Mouse (Mus musculus) ovary, postnatal 14 days (tissue): ENCODE measurements around the gene Kif3b.
A peak's percentile ranks its signal among the peaks of the same experiment; 100 is the strongest.
"Not testable (repeated sequence)": the region's sequence is repeated elsewhere in the genome, so short reads cannot be mapped to it uniquely, and the experiment has no call there.

ENCODE experiments used
- DNase-seq: peaks from one replicate; pipeline ENCODE4 v3.0.0; 2022; ENCODE audit warnings: low spot score

Kif3b gene

GRCm38 (mm10) chr2:153346221-153347182 lies 55.3 kb downstream of the Kif3b start:
- DNase-seq: peak; percentile 38

GRCm38 (mm10) chr2:153347183-153347781 lies 56.1 kb downstream of the Kif3b start:
- no peak for DNase-seq

- no peak for DNase-seq
These were observed 57.1 kb downstream of the Kif3b start for GRCm38 (mm10) chr2:153348100-153348831.

GRCm38 (mm10) chr2:153350552-153351181 lies 59.5 kb downstream of the Kif3b start:
- no peak for DNase-seq

- DNase-seq: no peak
These were observed 63.4 kb downstream of the Kif3b start for GRCm38 (mm10) chr2:153354648-153355047.

- no peak for DNase-seq
These were observed 65.6 kb downstream of the Kif3b start for GRCm38 (mm10) chr2:153356784-153357183.

GRCm38 (mm10) chr2:153361101-153361710 lies 70.0 kb downstream of the Kif3b start:
- no peak for DNase-seq

- DNase-seq: not testable (repeated sequence)
These were observed 73.3 kb downstream of the Kif3b start for GRCm38 (mm10) chr2:153364531-153364930.

GRCm38 (mm10) chr2:153370871-153371270 lies 79.7 kb downstream of the Kif3b start:
- DNase-seq: no peak

GRCm38 (mm10) chr2:153375380-153375779 lies 84.2 kb downstream of the Kif3b start:
- no peak for DNase-seq

GRCm38 (mm10) chr2:153380479-153380878 lies 89.3 kb downstream of the Kif3b start:
- no peak for DNase-seq
